Mouse (Mus musculus): ENCODE data around the gene Mta3.
A peak's percentile ranks its signal among the peaks of the same experiment; 100 is the strongest.

Gene Mta3

GRCm38 (mm10) chr17:83753112-83753899 is 47.3 kb downstream of the Mta3 start:
- DNase-seq (ENCODE audit: low read depth in 2 of 2, low spot score in 2 of 2), result no peak

GRCm38 (mm10) chr17:83758096-83758495 is 52.1 kb downstream of the Mta3 start:
- no peak for DNase-seq (ENCODE audit: low read depth in 2 of 2, low spot score in 2 of 2)

GRCm38 (mm10) chr17:83759547-83759946 is 53.6 kb downstream of the Mta3 start:
- no peak for DNase-seq (ENCODE audit: low read depth in 2 of 2, low spot score in 2 of 2)

GRCm38 (mm10) chr17:83764538-83764937 is 58.6 kb downstream of the Mta3 start:
- no peak for DNase-seq (ENCODE audit: low read depth in 2 of 2, low spot score in 2 of 2)

GRCm38 (mm10) chr17:83767064-83767463 is 61.1 kb downstream of the Mta3 start:
- DNase-seq (ENCODE audit: low read depth in 2 of 2, low spot score in 2 of 2), result no peak

GRCm38 (mm10) chr17:83768309-83768708 is 62.3 kb downstream of the Mta3 start:
- DNase-seq (ENCODE audit: low read depth in 2 of 2, low spot score in 2 of 2), result no peak

- no peak for DNase-seq (ENCODE audit: low read depth in 2 of 2, low spot score in 2 of 2)
These were observed 64.4 kb downstream of the Mta3 start for GRCm38 (mm10) chr17:83770371-83770770.

GRCm38 (mm10) chr17:83770931-83771330 is 65.0 kb downstream of the Mta3 start:
- no peak for DNase-seq (ENCODE audit: low read depth in 2 of 2, low spot score in 2 of 2)

GRCm38 (mm10) chr17:83772110-83772509 is 66.1 kb downstream of the Mta3 start:
- DNase-seq (ENCODE audit: low read depth in 2 of 2, low spot score in 2 of 2), result no peak

- peak; percentile 82 to 88 for DNase-seq (ENCODE audit: low read depth in 2 of 2, low spot score in 2 of 2)
These were observed 66.7 kb downstream of the Mta3 start for GRCm38 (mm10) chr17:83772711-83773110.

GRCm38 (mm10) chr17:83776965-83777364 is 71.0 kb downstream of the Mta3 start:
- no peak for DNase-seq (ENCODE audit: low read depth in 2 of 2, low spot score in 2 of 2)

- DNase-seq (ENCODE audit: low read depth in 2 of 2, low spot score in 2 of 2), result no peak
These were observed 71.6 kb downstream of the Mta3 start for GRCm38 (mm10) chr17:83777462-83778051.

- DNase-seq (ENCODE audit: low read depth in 2 of 2, low spot score in 2 of 2), result no peak
These were observed 74.3 kb downstream of the Mta3 start for GRCm38 (mm10) chr17:83780228-83780627.

- DNase-seq (ENCODE audit: low read depth in 2 of 2, low spot score in 2 of 2), result no peak
These were observed 76.8 kb downstream of the Mta3 start for GRCm38 (mm10) chr17:83782740-83783139.

- no peak for DNase-seq (ENCODE audit: low read depth in 2 of 2, low spot score in 2 of 2)
These were observed 80.5 kb downstream of the Mta3 start for GRCm38 (mm10) chr17:83786418-83786817.

GRCm38 (mm10) chr17:83790158-83790557 is 84.2 kb downstream of the Mta3 start:
- no peak for DNase-seq (ENCODE audit: low read depth in 2 of 2, low spot score in 2 of 2)

GRCm38 (mm10) chr17:83792388-83792787 is 86.4 kb downstream of the Mta3 start:
- no peak for DNase-seq (ENCODE audit: low read depth in 2 of 2, low spot score in 2 of 2)

- DNase-seq (ENCODE audit: low read depth in 2 of 2, low spot score in 2 of 2), result no peak
These were observed 89.2 kb downstream of the Mta3 start for GRCm38 (mm10) chr17:83795121-83795520.

- peak in 1 of 2 experiments; percentile 47 for DNase-seq (ENCODE audit: low read depth in 2 of 2, low spot score in 2 of 2)
These were observed 93.6 kb downstream of the Mta3 start for GRCm38 (mm10) chr17:83799506-83800050.

GRCm38 (mm10) chr17:83803987-83804386 is 98.0 kb downstream of the Mta3 start:
- DNase-seq (ENCODE audit: low read depth in 2 of 2, low spot score in 2 of 2), result no peak

GRCm38 (mm10) chr17:83805078-83805477 is 99.1 kb downstream of the Mta3 start:
- DNase-seq (ENCODE audit: low read depth in 2 of 2, low spot score in 2 of 2), result no peak

GRCm38 (mm10) chr17:83807345-83807744 is 101.4 kb downstream of the Mta3 start:
- DNase-seq (ENCODE audit: low read depth in 2 of 2, low spot score in 2 of 2), result peak in 1 of 2 experiments; percentile 37
